Mouse (Mus musculus): ENCODE results near the gene Psmc3ip. TPM values are rescaled to one million over a fixed set of nuclear protein-coding genes. Genes with fewer than 3 reads are reported as not detected.

Psmc3ip gene
- polyA plus RNA-seq, 1 experiment from 2014 or later = 28.0 TPM

GRCm38 (mm10) chr11:101058726-101059125, 36.5 kb downstream of the Psmc3ip start:
- H3K4me3 ChIP-seq = no peak overlapping the region

GRCm38 (mm10) chr11:101057860-101058259, 37.4 kb downstream of the Psmc3ip start:
- 36% methylated on average over 5 of the region's 5 CpGs for WGBS
- Histone ChIP-seq H3K4me2 (no peak overlapping the region), H3K9me3 (no peaks in the 10 kb centered on the region), H3K9ac (no peak overlapping the region), H3K27ac (no peak overlapping the region), H3K4me1 (peaks cover 46% of the 10 kb centered on the region), H3K4me3 (no peak overlapping the region), H3K36me3 (peaks cover 39% of the 10 kb centered on the region; the same call in 1 of the 2 replicates), H3K27me3 (no peaks in the 10 kb centered on the region)
- no peak for ATAC-seq (ENCODE audit: insufficient number of reproducible peaks, low FRiP score, low TSS enrichment, low read depth)

More at GRCm38 (mm10) chr11:101058726-101059125, 36.5 kb downstream of the Psmc3ip start:
- peaks cover 55% of the 10 kb centered on the region for H3K4me1 ChIP-seq
- peak overlapping the region; percentile 13; the same call in 1 of the 2 replicates for H3K27ac ChIP-seq
- H3K9me3 ChIP-seq = no peaks in the 10 kb centered on the region
- H3K27me3 ChIP-seq = no peaks in the 10 kb centered on the region
- no peak overlapping the region for H3K4me2 ChIP-seq
- peaks cover 34% of the 10 kb centered on the region; the same call in 1 of the 2 replicates for H3K36me3 ChIP-seq
- no peak overlapping the region for H3K9ac ChIP-seq
- no peak for ATAC-seq (ENCODE audit: insufficient number of reproducible peaks, low FRiP score, low TSS enrichment, low read depth)
- 61% methylated on average over 5 of the region's 5 CpGs for WGBS

- Histone ChIP-seq H3K27me3 (no peaks in the 10 kb centered on the region), H3K4me1 (peaks cover 36% of the 10 kb centered on the region), H3K9me3 (no peaks in the 10 kb centered on the region), H3K4me3 (no peak overlapping the region), H3K27ac (peak overlapping the region; percentile 47), H3K36me3 (peaks cover 38% of the 10 kb centered on the region; the same call in 1 of the 2 replicates), H3K9ac (no peak overlapping the region), H3K4me2 (no peak overlapping the region)
- WGBS = 39% methylated on average over 8 of the region's 8 CpGs
- no peak for ATAC-seq (ENCODE audit: insufficient number of reproducible peaks, low FRiP score, low TSS enrichment, low read depth)
Measured at GRCm38 (mm10) chr11:101056885-101057284, 38.4 kb downstream of the Psmc3ip start.

GRCm38 (mm10) chr11:101055418-101055817, 39.8 kb downstream of the Psmc3ip start:
- H3K36me3 ChIP-seq = peaks cover 52% of the 10 kb centered on the region; the same call in 1 of the 2 replicates
- H3K27me3 ChIP-seq = no peaks in the 10 kb centered on the region
- H3K9me3 ChIP-seq = no peaks in the 10 kb centered on the region
- H3K4me3 ChIP-seq = no peak overlapping the region
- 83% methylated on average over 14 of the region's 14 CpGs for WGBS
- H3K9ac ChIP-seq = no peak overlapping the region
- peaks cover 26% of the 10 kb centered on the region for H3K4me1 ChIP-seq
- H3K27ac ChIP-seq = no peak overlapping the region
- no peak overlapping the region for H3K4me2 ChIP-seq
- ATAC-seq (ENCODE audit: insufficient number of reproducible peaks, low FRiP score, low TSS enrichment, low read depth) = no peak

GRCm38 (mm10) chr11:101053974-101054373, 41.3 kb downstream of the Psmc3ip start:
- H3K4me3 ChIP-seq = no peak overlapping the region
- ATAC-seq (ENCODE audit: insufficient number of reproducible peaks, low FRiP score, low TSS enrichment, low read depth) = no peak
- no peaks in the 10 kb centered on the region for H3K9me3 ChIP-seq
- H3K4me1 ChIP-seq = peaks cover 14% of the 10 kb centered on the region
- no peak overlapping the region for H3K27ac ChIP-seq
- H3K9ac ChIP-seq = no peak overlapping the region
- no peaks in the 10 kb centered on the region for H3K27me3 ChIP-seq
- 97% methylated on average over 1 of the region's 1 CpGs for WGBS
- no peak overlapping the region for H3K4me2 ChIP-seq
- H3K36me3 ChIP-seq = peaks cover 65% of the 10 kb centered on the region

GRCm38 (mm10) chr11:101052751-101053473, 42.3 kb downstream of the Psmc3ip start:
- Histone ChIP-seq H3K4me3 (no peak overlapping the region), H3K4me2 (no peak overlapping the region), H3K36me3 (peaks cover 72% of the 10 kb centered on the region), H3K9me3 (no peaks in the 10 kb centered on the region), H3K27me3 (no peaks in the 10 kb centered on the region), H3K4me1 (peaks cover 5% of the 10 kb centered on the region; the same call in 1 of the 2 replicates), H3K27ac (peak overlapping the region; percentile 43), H3K9ac (no peak overlapping the region)
- ATAC-seq (ENCODE audit: insufficient number of reproducible peaks, low FRiP score, low TSS enrichment, low read depth) = peak; percentile 53; the same call in 1 of the 2 replicates
- whole genome bisulfite sequencing = 78% methylated on average over 10 of the region's 10 CpGs

- Histone ChIP-seq H3K36me3 (peaks cover 71% of the 10 kb centered on the region), H3K9me3 (no peaks in the 10 kb centered on the region), H3K4me1 (peaks cover 2% of the 10 kb centered on the region; the same call in 1 of the 2 replicates), H3K9ac (no peak overlapping the region), H3K27ac (no peak overlapping the region), H3K4me3 (no peak overlapping the region), H3K4me2 (no peak overlapping the region), H3K27me3 (no peaks in the 10 kb centered on the region)
- WGBS = 76% methylated on average over 8 of the region's 8 CpGs
- ATAC-seq (ENCODE audit: insufficient number of reproducible peaks, low FRiP score, low TSS enrichment, low read depth) = no peak
Measured at GRCm38 (mm10) chr11:101051617-101052016, 43.6 kb downstream of the Psmc3ip start.

GRCm38 (mm10) chr11:101051051-101051493, 44.2 kb downstream of the Psmc3ip start:
- no peak for ATAC-seq (ENCODE audit: insufficient number of reproducible peaks, low FRiP score, low TSS enrichment, low read depth)
- H3K9ac ChIP-seq = no peak overlapping the region
- no peaks in the 10 kb centered on the region for H3K4me1 ChIP-seq
- no peaks in the 10 kb centered on the region for H3K9me3 ChIP-seq
- no peak overlapping the region for H3K4me2 ChIP-seq
- no peaks in the 10 kb centered on the region for H3K27me3 ChIP-seq
- 85% methylated on average over 6 of the region's 6 CpGs for WGBS
- no peak overlapping the region for H3K4me3 ChIP-seq
- H3K36me3 ChIP-seq = peaks cover 76% of the 10 kb centered on the region
- H3K27ac ChIP-seq = no peak overlapping the region

- H3K4me2 ChIP-seq = no peak overlapping the region
- no peak overlapping the region for H3K9ac ChIP-seq
- no peak for ATAC-seq (ENCODE audit: insufficient number of reproducible peaks, low FRiP score, low TSS enrichment, low read depth)
- no peak overlapping the region for H3K27ac ChIP-seq
- 92% methylated on average over 9 of the region's 9 CpGs for WGBS
- H3K4me3 ChIP-seq = no peak overlapping the region
- H3K27me3 ChIP-seq = no peaks in the 10 kb centered on the region
- peaks cover 80% of the 10 kb centered on the region for H3K36me3 ChIP-seq
- no peaks in the 10 kb centered on the region for H3K4me1 ChIP-seq
- no peaks in the 10 kb centered on the region for H3K9me3 ChIP-seq
Measured at GRCm38 (mm10) chr11:101050359-101050758, 44.9 kb downstream of the Psmc3ip start.

- H3K9me3 ChIP-seq = no peaks in the 10 kb centered on the region
- ATAC-seq (ENCODE audit: insufficient number of reproducible peaks, low FRiP score, low TSS enrichment, low read depth) = no peak
- no peak overlapping the region for H3K4me3 ChIP-seq
- no peaks in the 10 kb centered on the region for H3K4me1 ChIP-seq
- no peak overlapping the region for H3K27ac ChIP-seq
- H3K36me3 ChIP-seq = peaks cover 88% of the 10 kb centered on the region
- WGBS = 85% methylated on average over 3 of the region's 3 CpGs
- H3K9ac ChIP-seq = no peak overlapping the region
- no peaks in the 10 kb centered on the region for H3K27me3 ChIP-seq
- H3K4me2 ChIP-seq = no peak overlapping the region
Measured at GRCm38 (mm10) chr11:101047502-101047901, 47.7 kb downstream of the Psmc3ip start.

- no peak overlapping the region for H3K4me2 ChIP-seq
- H3K4me1 ChIP-seq = no peaks in the 10 kb centered on the region
- ATAC-seq (ENCODE audit: insufficient number of reproducible peaks, low FRiP score, low TSS enrichment, low read depth) = no peak
- H3K27me3 ChIP-seq = no peaks in the 10 kb centered on the region
- H3K9ac ChIP-seq = no peak overlapping the region
- H3K27ac ChIP-seq = no peak overlapping the region
- peaks cover 86% of the 10 kb centered on the region for H3K36me3 ChIP-seq
- H3K9me3 ChIP-seq = no peaks in the 10 kb centered on the region
- 72% methylated on average over 9 of the region's 9 CpGs for WGBS
- no peak overlapping the region for H3K4me3 ChIP-seq
Measured at GRCm38 (mm10) chr11:101046440-101046839, 48.8 kb downstream of the Psmc3ip start.

- Histone ChIP-seq H3K36me3 (peaks cover 86% of the 10 kb centered on the region), H3K27ac (no peak overlapping the region), H3K27me3 (no peaks in the 10 kb centered on the region), H3K9me3 (no peaks in the 10 kb centered on the region), H3K4me3 (no peak overlapping the region), H3K9ac (no peak overlapping the region), H3K4me1 (no peaks in the 10 kb centered on the region), H3K4me2 (no peak overlapping the region)
- no peak for ATAC-seq (ENCODE audit: insufficient number of reproducible peaks, low FRiP score, low TSS enrichment, low read depth)
- WGBS = 90% methylated on average over 4 of the region's 4 CpGs
Measured at GRCm38 (mm10) chr11:101045826-101046225, 49.4 kb downstream of the Psmc3ip start.

Data from limb, embryonic 15.5 days (tissue).